Mouse (Mus musculus) brain, embryonic 14.5 days (tissue): ENCODE results near the gene Csf2rb. TPM values are rescaled to one million over a fixed set of nuclear protein-coding genes. Genes with fewer than 3 reads are reported as not detected.

Source experiments
- DNase-seq: peaks from one replicate; pipeline ENCODE4 v3.0.0-alpha.2; 2011; ENCODE audit warnings: low read depth
- CTCF ChIP-seq: fragments of 200-500 bp; IDR thresholded peaks from 2 replicates; pipeline ENCODE4 v1.5.1; 2012; ENCODE audit warnings: inconsistent platforms, mild to moderate bottlenecking, moderate library complexity, borderline replicate concordance; ENCODE audit not compliant: insufficient read depth, insufficient read length; ENCODE audit errors: extremely low read depth
- POLR2A ChIP-seq: fragments of 200-500 bp; IDR thresholded peaks from 2 replicates; pipeline ENCODE4 v1.6.1; 2012; ENCODE audit warnings: mild to moderate bottlenecking, inconsistent platforms, borderline replicate concordance; ENCODE audit not compliant: poor library complexity, insufficient read depth, insufficient read length, severe bottlenecking; ENCODE audit errors: extremely low read depth
- polyA plus RNA-seq: library from polyadenylated mRNA; depleted of rRNA; stranded (reverse); fragments of >200 nt; gene quantifications from 2 replicates; pipeline ENCODE4 v1.2.3, GENCODE M21; 2012

Csf2rb gene
- polyA plus RNA-seq, 1 experiment: 0.85 TPM

DNA sequence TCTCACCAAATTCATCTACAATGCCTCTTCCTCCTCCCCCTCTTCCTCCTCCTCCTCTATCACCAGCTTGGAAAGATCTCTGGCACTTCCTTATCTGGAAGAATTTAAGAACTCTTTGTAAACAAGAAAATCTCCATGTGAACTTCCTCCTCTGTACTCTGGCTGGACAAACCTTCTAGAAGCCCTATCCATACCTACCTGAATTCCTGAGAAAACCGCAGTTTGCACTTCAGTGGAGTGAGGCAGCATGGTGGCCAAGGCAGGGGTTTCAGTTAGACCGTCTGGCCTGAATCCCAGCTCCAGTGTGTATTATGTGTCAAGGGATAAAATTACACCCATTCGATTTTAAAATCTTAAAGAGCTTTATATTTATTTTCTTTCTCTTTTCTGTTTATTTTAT, 47.2 kb downstream of the Csf2rb start:
- TF ChIP-seq POLR2A (no peak), CTCF (no peak)

DNA sequence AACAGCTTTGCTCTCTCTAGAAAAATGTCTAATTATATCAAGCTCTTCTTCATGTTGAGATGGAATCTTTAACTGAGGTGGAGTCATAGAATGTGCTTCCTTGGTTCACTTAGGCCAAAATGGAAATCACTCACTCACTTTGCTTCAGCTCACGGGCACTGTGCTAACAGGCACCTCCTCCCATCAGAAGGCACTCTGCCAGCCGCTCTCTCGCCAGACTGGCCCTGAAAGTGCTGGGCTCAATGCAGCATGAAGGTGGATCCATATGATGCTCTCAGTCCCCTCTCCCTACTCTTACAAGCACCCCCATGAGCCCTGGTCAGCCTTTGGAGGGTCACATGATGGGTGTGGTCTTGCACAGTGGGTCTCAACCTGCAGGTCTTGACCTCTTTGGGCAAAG, 48.7 kb downstream of the Csf2rb start:
- peak; percentile 54 for DNase-seq

More for the DNA sequence above, 47.2 kb downstream of the Csf2rb start:
- DNase-seq: no peak

DNA sequence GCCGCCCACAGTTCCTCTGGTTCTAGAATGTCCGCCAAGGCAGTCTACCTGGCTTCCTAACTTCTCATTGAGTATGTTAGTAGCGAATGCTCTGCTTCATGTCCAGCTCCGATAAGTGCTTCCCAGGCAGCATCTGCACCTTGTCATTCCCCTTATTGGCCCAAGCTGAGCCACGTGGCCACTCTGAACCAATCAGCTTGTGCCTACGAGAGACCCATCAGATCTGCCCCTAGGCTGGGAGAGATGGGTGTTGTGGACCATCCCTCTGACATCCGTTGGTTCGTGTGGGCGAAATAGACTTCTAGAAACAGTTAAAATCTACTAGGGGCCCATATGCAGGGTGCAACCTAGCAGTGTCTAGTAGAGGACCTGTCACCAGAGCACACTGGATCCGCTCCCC, 52.3 kb downstream of the Csf2rb start:
- TF ChIP-seq CTCF: no peak
- no peak for TF ChIP-seq POLR2A
- no peak for DNase-seq

More for the DNA sequence above, 48.7 kb downstream of the Csf2rb start:
- TF ChIP-seq CTCF (no peak), POLR2A (no peak)

- TF ChIP-seq POLR2A (no peak), CTCF (no peak)
- no peak for DNase-seq
These were observed 53.0 kb downstream of the Csf2rb start for GRCm38 (mm10) chr15:78378556-78378955.

- no peak for TF ChIP-seq POLR2A
- no peak for TF ChIP-seq CTCF
These were observed 54.7 kb downstream of the Csf2rb start for GRCm38 (mm10) chr15:78380208-78380607.

GRCm38 (mm10) chr15:78380741-78381140, 55.2 kb downstream of the Csf2rb start:
- peak; percentile 67 for DNase-seq
- TF ChIP-seq CTCF (no peak), POLR2A (no peak)

More at GRCm38 (mm10) chr15:78380208-78380607, 54.7 kb downstream of the Csf2rb start:
- no peak for DNase-seq

DNA sequence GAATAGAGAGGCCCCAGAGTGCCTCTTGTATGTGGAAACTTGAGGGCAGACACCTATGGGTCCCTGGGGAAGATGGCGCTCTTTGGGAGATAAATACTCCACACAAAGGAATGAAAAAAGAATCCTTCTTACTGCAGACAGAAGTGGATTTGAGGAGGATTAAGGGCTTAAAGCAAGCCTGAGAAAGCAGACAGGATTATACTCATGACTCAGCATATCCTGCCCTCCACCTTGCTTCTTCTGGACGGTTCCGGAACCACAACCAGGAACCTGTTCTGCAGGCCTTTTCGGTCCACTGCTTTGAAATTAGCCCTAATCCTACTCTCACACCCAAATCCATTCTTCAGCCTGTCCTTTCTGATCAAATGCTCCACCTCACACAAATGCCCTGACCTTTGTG, 56.6 kb downstream of the Csf2rb start:
- TF ChIP-seq CTCF (no peak), POLR2A (no peak)
- DNase-seq: no peak

DNA sequence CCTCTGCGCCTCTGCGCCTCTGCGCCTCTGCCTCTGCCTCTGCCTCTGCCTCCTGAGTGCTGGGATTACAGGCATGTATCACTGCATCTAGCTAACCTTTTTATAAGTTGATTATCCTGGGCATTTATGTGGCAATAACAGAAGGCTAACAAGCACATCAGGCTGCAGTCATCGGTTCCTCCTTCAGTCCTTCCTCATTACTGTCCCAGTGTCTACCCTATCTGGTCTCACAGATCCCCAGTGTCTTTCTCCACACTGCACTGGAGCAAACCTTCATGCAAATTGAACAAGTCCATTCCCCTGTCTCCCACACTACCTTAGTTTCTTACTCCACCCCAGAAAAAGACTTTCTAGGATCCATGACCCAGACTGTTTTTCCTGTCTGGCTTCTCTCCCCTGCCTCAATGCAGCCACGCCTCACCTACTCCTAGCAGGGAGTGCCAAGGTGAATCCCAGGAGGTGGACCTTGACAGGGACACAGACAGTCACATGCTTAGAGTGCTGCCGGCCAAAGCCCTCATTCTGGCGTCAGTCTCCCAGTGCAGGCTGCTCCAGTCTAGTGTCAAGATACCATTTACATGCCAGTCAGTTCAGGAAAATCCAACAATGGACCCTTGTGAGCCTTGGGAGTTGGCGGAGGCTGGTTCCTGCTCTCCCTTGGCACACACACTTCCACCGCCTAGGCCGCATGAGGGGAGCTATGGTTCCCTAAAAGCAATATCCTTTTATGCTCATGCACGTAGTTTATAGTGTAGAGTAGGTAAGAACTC, 58.1 kb downstream of the Csf2rb start:
- TF ChIP-seq POLR2A (no peak), CTCF (no peak)
- DNase-seq: peak; percentile 89

DNA sequence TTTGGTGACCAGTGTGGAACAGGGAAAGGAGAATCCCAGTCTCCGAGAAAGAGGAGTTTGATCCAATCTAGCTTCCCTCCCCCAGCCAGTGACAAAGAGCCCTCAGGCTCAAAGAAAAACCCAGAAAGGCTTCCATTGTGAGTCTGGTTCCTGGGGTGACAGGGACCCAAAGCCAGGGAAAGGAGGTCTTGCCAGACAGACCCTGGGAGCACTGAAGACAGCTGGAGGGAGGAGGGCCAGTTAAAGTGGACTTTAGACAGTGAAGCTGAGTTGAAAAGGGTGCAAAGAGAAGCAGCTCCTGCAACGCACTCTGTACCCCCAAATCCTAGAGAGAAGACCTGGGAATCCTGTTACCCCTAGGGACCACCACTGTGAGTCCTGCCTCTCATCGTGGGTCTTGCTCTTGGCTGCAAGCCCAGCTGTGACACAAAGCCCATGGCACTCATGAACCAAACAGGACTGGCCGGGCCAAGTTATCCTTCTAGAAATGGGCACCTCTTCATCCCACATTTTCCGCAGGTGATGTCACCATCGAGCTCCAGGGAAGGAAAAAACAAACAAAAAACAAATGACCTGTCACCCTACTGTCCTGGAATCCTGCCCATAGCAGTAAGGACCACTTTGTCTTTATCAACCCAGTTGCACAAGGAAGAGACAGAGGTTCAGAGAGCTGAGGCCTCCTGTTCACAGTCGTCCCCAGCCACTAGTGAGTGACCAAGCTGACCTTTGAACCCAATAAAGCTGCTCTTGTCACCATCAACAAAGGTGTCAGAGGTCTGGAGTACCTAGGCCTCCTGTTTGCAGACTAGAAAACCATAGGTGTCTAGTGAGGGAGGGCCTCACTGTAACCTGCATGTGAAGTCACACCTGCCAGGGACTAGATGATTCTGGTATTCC, 58.9 kb downstream of the Csf2rb start:
- peak; percentile 83 for DNase-seq
- TF ChIP-seq POLR2A (no peak), CTCF (no peak)

GRCm38 (mm10) chr15:78385564-78385963, 60.0 kb downstream of the Csf2rb start:
- TF ChIP-seq CTCF: no peak
- TF ChIP-seq POLR2A: no peak
- DNase-seq: no peak

GRCm38 (mm10) chr15:78390855-78391254, 65.3 kb downstream of the Csf2rb start:
- TF ChIP-seq CTCF (no peak), POLR2A (no peak)
- DNase-seq: no peak
